Mouse (Mus musculus) spleen, adult 2 months (tissue): ENCODE results near the gene Lrrc1. TPM values are rescaled to one million over a fixed set of nuclear protein-coding genes. Genes with fewer than 3 reads are reported as not detected.

Experiments used
- DNase-seq, 2 experiments: peaks; one replicate each; pipeline versions ENCODE4 v3.0.0 to v3.0.0-alpha.2; 2012 to 2021; ENCODE audit warnings: low spot score in 2 of 2, low read depth in 1 of 2
- H3K27ac ChIP-seq: fragments of 200-500 bp; 2 replicates; pipeline ENCODE4 v1.5.1; 2012; ENCODE audit warnings: low read length, inconsistent platforms; ENCODE audit not compliant: insufficient read depth
- H3K27me3 ChIP-seq: fragments of 200-500 bp; 2 replicates; pipeline ENCODE4 v1.6.1; 2012; ENCODE audit warnings: mild to moderate bottlenecking, moderate library complexity, low read length, inconsistent platforms; ENCODE audit not compliant: control insufficient read depth, insufficient read depth
- H3K36me3 ChIP-seq: fragments of 200-500 bp; 2 replicates; pipeline ENCODE4 v1.6.1; 2012; ENCODE audit warnings: mild to moderate bottlenecking, low read length, inconsistent platforms; ENCODE audit not compliant: control insufficient read depth, insufficient read depth
- H3K4me1 ChIP-seq: fragments of 200-500 bp; 2 replicates; pipeline ENCODE4 v1.6.1; 2011; ENCODE audit warnings: inconsistent platforms; ENCODE audit not compliant: control insufficient read depth, insufficient read depth, insufficient read length
- H3K4me3 ChIP-seq: fragments of 200-500 bp; 2 replicates; pipeline ENCODE4 v1.5.1; 2011; ENCODE audit warnings: mild to moderate bottlenecking, inconsistent platforms; ENCODE audit not compliant: insufficient read depth, insufficient read length; ENCODE audit errors: extremely low read depth
- CTCF ChIP-seq: fragments of 200-500 bp; IDR thresholded peaks from 2 replicates; pipeline ENCODE4 v1.5.1; 2011; ENCODE audit warnings: mild to moderate bottlenecking, inconsistent platforms; ENCODE audit not compliant: insufficient read depth, insufficient read length, insufficient replicate concordance; ENCODE audit errors: extremely low read depth
- POLR2A ChIP-seq: fragments of 200-500 bp; IDR thresholded peaks from 2 replicates; pipeline ENCODE4 v1.6.1; 2011; ENCODE audit warnings: low read depth, low read length, inconsistent platforms
- WGBS: fragments of 180-500 bp; shearing (Covaris S2); methylation state at CpG from one replicate; pipeline ENCODE4 v1.1.7; 2018; 5-methylcytosine and 5-hydroxymethylcytosine counted together
- polyA plus RNA-seq: library from polyadenylated mRNA; depleted of rRNA; stranded (reverse); fragments of >200 nt; gene quantifications from 2 replicates; pipeline ENCODE4 v1.2.3, GENCODE M21; 2012

Lrrc1 gene
- polyA plus RNA-seq, 1 experiment, result 12.7 TPM

DNA sequence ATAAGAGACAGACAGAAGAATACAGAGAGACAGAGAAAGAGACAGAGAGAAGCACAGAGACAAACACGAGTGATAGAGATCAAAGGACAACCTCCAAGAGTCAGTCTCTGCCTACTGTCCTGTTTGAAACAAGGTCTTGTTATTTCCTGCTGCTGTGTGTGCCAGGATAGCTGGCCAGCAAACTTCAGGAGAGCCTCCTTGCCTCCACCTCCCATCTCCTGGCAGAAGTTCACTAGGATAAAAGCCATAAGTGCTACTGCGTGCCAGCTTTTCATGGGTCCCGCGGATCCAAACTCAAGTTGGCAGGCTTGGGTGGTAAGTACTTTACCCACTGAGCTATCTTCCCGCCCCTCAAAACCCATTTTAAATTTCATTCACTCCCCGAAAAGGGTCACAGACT is 8.4 kb downstream of the Lrrc1 start:
- no peaks in the 10 kb centered on the region; the same call in 1 of the 2 replicates for H3K4me1 ChIP-seq
- DNase-seq, result no peak
- TF ChIP-seq POLR2A (no peak), CTCF (no peak)
- H3K27ac ChIP-seq, result no peak overlapping the region
- H3K36me3 ChIP-seq, result no peaks in the 10 kb centered on the region
- no peak overlapping the region for H3K4me3 ChIP-seq
- WGBS, result 84% methylated on average over 6 of the region's 6 CpGs
- no peaks in the 10 kb centered on the region for H3K27me3 ChIP-seq

DNA sequence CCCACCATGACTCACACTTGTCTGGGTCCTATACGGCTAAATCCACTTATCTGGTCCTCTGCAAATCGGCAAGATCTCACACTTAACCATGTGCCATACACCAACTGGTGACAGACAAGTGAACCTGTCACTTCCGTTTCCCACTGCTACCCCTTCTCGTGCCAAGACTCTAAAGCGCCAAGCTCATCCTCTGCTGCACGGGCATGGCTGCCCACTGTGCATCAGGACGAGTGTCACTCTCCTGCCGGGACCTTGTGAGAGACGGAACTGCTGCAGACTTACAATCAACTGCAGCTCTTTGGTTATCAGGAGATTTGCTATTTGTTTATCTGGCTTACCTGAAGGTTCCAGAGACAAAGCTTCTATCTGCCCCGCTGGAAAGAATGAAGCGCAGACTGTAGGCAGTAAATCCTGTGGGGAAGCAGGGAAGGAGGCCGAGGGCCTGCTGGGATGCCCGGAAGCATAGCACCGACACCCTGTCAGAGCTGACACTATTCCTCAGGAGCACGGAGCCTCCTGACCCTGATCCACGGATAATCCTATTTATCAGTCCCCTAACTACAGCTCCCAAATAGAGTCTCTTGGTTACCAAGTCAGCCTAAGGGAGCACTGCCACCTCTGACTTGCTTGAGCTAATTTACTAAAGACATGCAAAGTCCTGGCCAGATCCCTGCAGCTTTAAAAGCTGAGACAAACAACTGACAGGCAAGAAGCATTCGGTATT is 9.5 kb downstream of the Lrrc1 start:
- Histone ChIP-seq H3K36me3 (no peaks in the 10 kb centered on the region), H3K4me1 (no peaks in the 10 kb centered on the region; the same call in 1 of the 2 replicates), H3K27me3 (no peaks in the 10 kb centered on the region), H3K27ac (no peak overlapping the region), H3K4me3 (no peak overlapping the region)
- no peak for DNase-seq
- WGBS, result 90% methylated on average over 17 of the region's 17 CpGs
- TF ChIP-seq CTCF (no peak), POLR2A (no peak)

DNA sequence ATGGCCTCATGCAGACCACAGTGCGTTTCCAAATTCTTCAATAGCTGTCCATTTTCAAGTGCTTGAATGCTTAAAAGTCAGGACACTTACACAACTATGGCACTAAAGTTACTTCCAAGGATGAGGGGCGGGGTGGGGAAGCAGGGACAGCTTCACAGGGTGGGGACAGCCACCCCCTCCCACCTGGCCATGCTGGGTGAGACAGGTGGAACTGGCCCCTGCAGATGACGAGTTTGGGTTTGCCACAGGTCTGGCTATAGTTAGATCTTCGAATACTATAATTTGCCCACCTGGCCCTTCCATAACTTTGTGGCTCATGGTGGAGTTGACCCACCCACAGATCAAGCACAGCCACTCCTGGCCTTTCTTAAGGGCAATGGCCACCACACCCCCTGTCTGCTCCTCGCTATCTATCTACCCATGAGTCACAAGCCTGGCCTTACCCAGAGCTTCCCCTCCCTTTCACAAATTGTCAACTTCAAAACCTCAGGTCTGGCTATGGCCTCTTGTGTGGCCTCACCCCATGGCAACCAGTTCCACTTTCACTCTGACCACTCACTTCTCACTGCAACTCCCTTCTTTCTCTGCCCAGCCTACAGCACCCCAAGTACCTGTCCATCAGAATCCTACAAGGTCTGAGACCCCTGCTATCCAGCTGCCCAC is 16.2 kb downstream of the Lrrc1 start:
- Histone ChIP-seq H3K27me3 (no peaks in the 10 kb centered on the region), H3K27ac (no peak overlapping the region)
- WGBS, result 80% methylated on average over 5 of the region's 5 CpGs

DNA sequence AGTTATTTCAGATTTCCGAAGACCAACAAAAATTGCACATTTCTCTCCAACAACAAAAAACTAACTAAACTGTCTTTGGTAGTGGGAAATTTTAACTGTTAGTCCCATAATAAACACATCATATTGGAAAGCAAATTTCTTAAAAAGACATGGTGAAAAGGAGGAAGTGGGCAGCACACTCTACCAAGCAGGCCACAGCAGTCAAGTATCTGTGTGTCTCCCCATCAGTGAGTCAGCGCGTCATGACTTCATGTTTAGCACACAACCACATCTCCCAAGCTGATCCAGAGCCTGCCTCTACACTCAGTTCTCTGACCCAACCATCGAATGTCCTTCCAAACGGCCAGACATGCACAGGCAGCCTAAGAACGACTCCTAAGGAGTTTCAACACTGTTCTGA is 17.5 kb downstream of the Lrrc1 start:
- Histone ChIP-seq H3K27ac (no peak overlapping the region), H3K27me3 (no peaks in the 10 kb centered on the region), H3K4me1 (peaks cover 3% of the 10 kb centered on the region; the same call in 1 of the 2 replicates), H3K4me3 (no peak overlapping the region), H3K36me3 (no peaks in the 10 kb centered on the region)
- TF ChIP-seq CTCF, result no peak
- TF ChIP-seq POLR2A, result no peak
- no peak for DNase-seq
- WGBS, result 24% methylated on average over 6 of the region's 6 CpGs

More for the DNA sequence above, 16.2 kb downstream of the Lrrc1 start:
- peaks cover 3% of the 10 kb centered on the region; the same call in 1 of the 2 replicates for H3K4me1 ChIP-seq
- no peak for DNase-seq
- no peak for TF ChIP-seq CTCF
- TF ChIP-seq POLR2A, result no peak
- H3K36me3 ChIP-seq, result no peaks in the 10 kb centered on the region
- H3K4me3 ChIP-seq, result no peak overlapping the region

DNA sequence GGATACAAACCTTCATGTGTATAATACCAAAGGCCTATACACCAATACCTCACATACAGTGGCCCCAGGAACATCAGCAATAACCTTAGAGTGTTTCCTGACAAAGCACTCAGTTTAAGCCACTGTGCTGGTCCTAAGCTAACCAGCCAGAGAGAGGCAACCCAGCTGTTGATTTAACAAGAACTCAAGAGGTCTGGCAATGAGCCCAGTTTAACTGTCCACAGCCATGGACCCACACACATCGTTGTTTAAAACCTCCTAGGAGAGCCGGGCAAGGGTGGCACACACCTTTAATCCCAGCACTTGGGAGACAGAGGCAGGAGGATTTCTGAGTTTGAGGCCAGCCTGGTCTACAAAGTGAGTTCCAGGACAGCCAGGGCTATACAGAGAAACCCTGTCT is 18.0 kb downstream of the Lrrc1 start:
- no peaks in the 10 kb centered on the region for H3K36me3 ChIP-seq
- H3K4me3 ChIP-seq, result no peak overlapping the region
- no peaks in the 10 kb centered on the region for H3K27me3 ChIP-seq
- H3K27ac ChIP-seq, result no peak overlapping the region
- DNase-seq, result no peak
- TF ChIP-seq CTCF (no peak), POLR2A (no peak)
- H3K4me1 ChIP-seq, result peaks cover 3% of the 10 kb centered on the region; the same call in 1 of the 2 replicates
- WGBS, result 35% methylated on average over 2 of the region's 2 CpGs

DNA sequence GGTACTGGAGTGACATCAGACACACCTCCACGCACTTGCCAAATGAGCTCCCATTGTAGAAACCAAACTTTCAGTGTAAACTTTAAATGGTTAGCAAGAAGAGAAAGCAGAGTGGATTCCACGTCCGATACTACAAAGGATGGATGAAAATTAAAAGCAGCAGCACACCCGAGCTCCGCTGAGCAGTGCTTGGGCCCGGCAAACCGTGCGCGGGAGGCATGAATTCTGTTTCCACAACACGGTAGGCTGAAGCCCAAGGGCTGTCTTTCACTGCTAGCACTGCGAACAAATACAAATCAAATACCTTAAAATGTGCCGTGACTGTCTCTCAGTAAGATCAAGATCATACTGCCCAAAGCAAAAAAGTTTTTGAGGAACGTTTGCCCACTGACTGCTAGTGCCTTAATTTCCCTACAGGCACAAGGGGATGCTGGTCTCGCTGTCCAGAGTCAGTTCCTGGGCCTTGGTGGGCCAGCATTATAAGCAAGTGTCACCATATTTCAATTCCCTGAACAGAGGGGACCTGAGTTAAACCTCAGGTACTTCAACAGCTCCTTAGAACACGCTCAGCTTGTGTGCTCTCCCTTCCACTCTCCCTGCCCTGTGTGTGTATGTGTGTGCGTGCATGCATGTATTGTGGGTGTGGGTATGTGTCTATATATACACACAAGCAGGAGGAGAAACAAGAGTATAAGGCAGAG is 18.9 kb downstream of the Lrrc1 start:
- WGBS, result 93% methylated on average over 16 of the region's 16 CpGs
- TF ChIP-seq POLR2A, result no peak
- TF ChIP-seq CTCF, result no peak
- H3K27me3 ChIP-seq, result no peaks in the 10 kb centered on the region
- H3K27ac ChIP-seq, result no peak overlapping the region
- DNase-seq, result no peak
- H3K4me3 ChIP-seq, result no peak overlapping the region
- H3K4me1 ChIP-seq, result peaks cover 6% of the 10 kb centered on the region; the same call in 1 of the 2 replicates
- no peaks in the 10 kb centered on the region for H3K36me3 ChIP-seq

DNA sequence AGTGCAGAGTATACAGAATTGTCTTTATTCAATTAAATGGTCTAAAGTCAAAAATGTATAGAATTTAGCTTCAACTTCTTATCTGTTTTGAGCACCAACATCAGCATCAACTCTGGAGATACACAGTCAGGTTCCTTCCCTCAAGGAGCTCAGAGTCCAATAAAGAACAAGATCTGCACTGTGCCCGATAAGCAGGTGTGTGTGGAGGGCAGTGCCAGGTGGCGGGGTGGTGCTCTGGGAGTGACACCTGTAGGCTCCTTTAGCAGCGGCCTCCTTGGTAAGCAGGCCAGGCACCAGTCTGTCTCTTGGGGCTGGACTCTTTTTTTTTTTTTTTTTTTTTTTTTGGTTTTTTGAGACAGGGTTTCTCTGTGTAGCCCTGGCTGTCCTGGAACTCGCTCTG is 20.9 kb downstream of the Lrrc1 start:
- no peaks in the 10 kb centered on the region for H3K36me3 ChIP-seq
- no peaks in the 10 kb centered on the region for H3K27me3 ChIP-seq
- peaks cover 6% of the 10 kb centered on the region; the same call in 1 of the 2 replicates for H3K4me1 ChIP-seq
- H3K27ac ChIP-seq, result no peak overlapping the region
- DNase-seq, result no peak
- no peak overlapping the region for H3K4me3 ChIP-seq
- TF ChIP-seq CTCF (no peak), POLR2A (no peak)
- WGBS, result 90% methylated on average over 4 of the region's 4 CpGs
